Mouse (Mus musculus): ENCODE measurements around the gene Nfkbia.
A peak's percentile ranks its signal among the peaks of the same experiment; 100 is the strongest.

Nfkbia gene

GRCm38 (mm10) chr12:55465401-55465983 lies 27.0 kb downstream of the Nfkbia start:
- peak; percentile 71 to 72 for DNase-seq

GRCm38 (mm10) chr12:55464846-55465361 lies 27.5 kb downstream of the Nfkbia start:
- DNase-seq, result peak in 1 of 2 experiments; percentile 55

GRCm38 (mm10) chr12:55463992-55464845 lies 28.2 kb downstream of the Nfkbia start:
- DNase-seq, result peak; percentile 91 to 93

- no peak for DNase-seq
Observed at GRCm38 (mm10) chr12:55463087-55463486, 29.4 kb downstream of the Nfkbia start.

- no peak for DNase-seq
Observed at GRCm38 (mm10) chr12:55462456-55462855, 30.0 kb downstream of the Nfkbia start.

- DNase-seq, result no peak
Observed at GRCm38 (mm10) chr12:55461767-55462166, 30.7 kb downstream of the Nfkbia start.

GRCm38 (mm10) chr12:55460900-55461299 lies 31.5 kb downstream of the Nfkbia start:
- no peak for DNase-seq

GRCm38 (mm10) chr12:55459739-55460138 lies 32.7 kb downstream of the Nfkbia start:
- DNase-seq, result no peak

GRCm38 (mm10) chr12:55456893-55457292 lies 35.6 kb downstream of the Nfkbia start:
- DNase-seq, result no peak

- no peak for DNase-seq
Observed at GRCm38 (mm10) chr12:55456136-55456535, 36.3 kb downstream of the Nfkbia start.

GRCm38 (mm10) chr12:55455206-55455605 lies 37.2 kb downstream of the Nfkbia start:
- DNase-seq, result no peak

- no peak for DNase-seq
Observed at GRCm38 (mm10) chr12:55453924-55454323, 38.5 kb downstream of the Nfkbia start.

- DNase-seq, result no peak
Observed at GRCm38 (mm10) chr12:55452839-55453238, 39.6 kb downstream of the Nfkbia start.

- peak; percentile 54 to 69 for DNase-seq
Observed at GRCm38 (mm10) chr12:55450421-55450820, 42.0 kb downstream of the Nfkbia start.

GRCm38 (mm10) chr12:55449048-55449447 lies 43.4 kb downstream of the Nfkbia start:
- no peak for DNase-seq

GRCm38 (mm10) chr12:55448457-55448856 lies 44.0 kb downstream of the Nfkbia start:
- DNase-seq, result no peak

- DNase-seq, result no peak
Observed at GRCm38 (mm10) chr12:55447396-55447760, 45.1 kb downstream of the Nfkbia start.

GRCm38 (mm10) chr12:55446746-55447395 lies 45.6 kb downstream of the Nfkbia start:
- DNase-seq, result peak; percentile 68 to 77

GRCm38 (mm10) chr12:55446366-55446745 lies 46.1 kb downstream of the Nfkbia start:
- DNase-seq, result no peak

GRCm38 (mm10) chr12:55445583-55445982 lies 46.9 kb downstream of the Nfkbia start:
- no peak for DNase-seq

- no peak for DNase-seq
Observed at GRCm38 (mm10) chr12:55444031-55444451, 48.4 kb downstream of the Nfkbia start.

GRCm38 (mm10) chr12:55442861-55443850 lies 49.3 kb downstream of the Nfkbia start:
- DNase-seq, result peak; percentile 92
